In the genomic region with DNA sequence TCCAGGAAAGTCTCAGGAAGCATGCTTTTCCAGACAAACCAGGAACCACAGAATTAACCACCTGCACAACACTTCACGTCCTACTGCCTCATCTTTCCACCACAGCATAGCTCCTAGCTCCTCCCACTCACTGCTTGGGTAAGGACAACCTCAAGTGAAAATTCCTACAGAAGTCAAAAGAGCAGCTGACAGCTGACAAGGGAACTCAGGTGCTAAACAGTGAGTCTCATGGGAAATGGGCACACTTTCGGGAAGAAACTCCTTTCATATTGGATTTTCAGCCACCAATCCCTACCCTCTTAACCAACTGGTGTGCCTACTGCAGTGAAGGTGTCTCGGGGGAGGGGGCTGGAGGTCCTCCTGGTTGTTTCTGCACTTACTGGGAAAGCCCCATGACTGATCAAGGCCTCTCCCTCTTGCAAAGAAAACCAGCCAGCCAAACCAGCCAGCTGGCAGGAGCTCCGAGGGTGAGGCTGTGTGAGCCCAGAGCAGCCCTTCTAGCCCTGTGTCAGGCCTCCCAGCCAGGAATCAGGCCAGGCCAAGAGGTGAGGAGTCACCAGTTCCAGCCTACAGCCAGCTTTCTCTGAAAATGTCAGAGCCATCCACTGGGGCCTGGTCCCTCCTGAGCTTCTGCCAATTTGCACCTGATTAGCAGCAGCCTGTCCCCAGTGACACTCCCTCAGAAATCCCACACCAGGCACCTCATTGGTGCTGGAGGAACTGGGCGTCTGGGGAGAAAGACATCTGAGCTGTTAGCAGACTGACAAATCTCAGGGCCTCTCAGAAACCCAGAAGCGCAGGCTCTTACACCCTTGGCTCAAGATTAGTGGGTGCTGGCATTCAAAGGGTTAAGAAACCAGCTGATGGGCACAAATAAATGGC, we compare ENCODE assay signal across 9 mouse cellular contexts. TPM values are rescaled to one million over a fixed set of nuclear protein-coding genes. Genes with fewer than 3 reads are reported as not detected.
DNase-seq lines count a peak whose midpoint lies in the region; ATAC-seq and TF ChIP-seq lines count a peak whose summit lies in the region.
"Had no signal": no experiment of that assay in that cellular context is flagged by ENCODE, and none has a peak within 500 bp of the region (broad histone marks: within the 10 kb centered on the region; RNA-seq: fewer than 3 reads in every experiment).

No protein-coding gene starts in this region.

- H3K36me3 ChIP-seq in limb, embryonic 10.5 days = no peaks in the 10 kb centered on the region
- H3K36me3 ChIP-seq in liver, postnatal 0 days (replicated peaks; ENCODE audit: insufficient read depth, low read length) = no peaks in the 10 kb centered on the region

- no peak for ATAC-seq in liver, postnatal 0 days

- DNase-seq in lung, postnatal 10 days = peak; percentile 16
- no peak for DNase-seq in lung, postnatal 4 days
- peak; percentile 64 to 77 for DNase-seq in adrenal gland, postnatal 36 days
- DNase-seq in gastrocnemius, adult 8-10 months (ENCODE audit: low spot score in 2 of 2) = peak; percentile 40 to 79
- DNase-seq in limb, embryonic 10.5 days (ENCODE audit: low spot score) = no peak
- DNase-seq in layer of hippocampus, postnatal 14 days (ENCODE audit: low spot score in 2 of 2) = no peak
- no peak for DNase-seq in liver, postnatal 0 days
- no peak for DNase-seq in left cerebral cortex, adult 2 months (ENCODE audit: extremely low spot score in 1 of 2, low spot score in 2 of 2)

- no peaks in the 10 kb centered on the region; the same call in 1 of the 2 replicates for H3K27me3 ChIP-seq in limb, embryonic 10.5 days (ENCODE audit: low read depth, poor library complexity, severe bottlenecking)
- no peaks in the 10 kb centered on the region for H3K27me3 ChIP-seq in liver, postnatal 0 days (ENCODE audit: insufficient read depth, low read length)

- peak overlapping the region; percentile 38; the same call in 1 of the 2 replicates for H3K27ac ChIP-seq in limb, embryonic 10.5 days
- H3K27ac ChIP-seq in liver, postnatal 0 days (ENCODE audit: low read depth) = no peak overlapping the region
- no peak overlapping the region for H3K27ac ChIP-seq in left cerebral cortex, adult 2 months

- 33% methylated on average over 6 of the region's 6 CpGs for WGBS in limb, embryonic 10.5 days
- 51% methylated on average over 6 of the region's 6 CpGs for WGBS in liver, postnatal 0 days (ENCODE audit: insufficient replicate concordance)

- H3K4me1 ChIP-seq in limb, embryonic 10.5 days = peaks cover 9% of the 10 kb centered on the region; the same call in 1 of the 2 replicates
- H3K4me1 ChIP-seq in liver, postnatal 0 days (ENCODE audit: insufficient read depth) = no peaks in the 10 kb centered on the region

- intact Hi-C loops in left cerebral cortex, adult 2 months (cut with DNase I) = no loop called here

- TF ChIP-seq EP300 in liver, postnatal 0 days (IDR thresholded peaks at IDR 0.05; ENCODE audit: low read depth) = no peak

- H3K9me3 ChIP-seq in limb, embryonic 10.5 days (replicated peaks) = no peaks in the 10 kb centered on the region
- H3K9me3 ChIP-seq in liver, postnatal 0 days (ENCODE audit: low read length) = no peaks in the 10 kb centered on the region

- H3K9ac ChIP-seq in liver, postnatal 0 days (replicated peaks) = no peak overlapping the region

- TF ChIP-seq CTCF in liver, postnatal 0 days (IDR thresholded peaks at IDR 0.05; ENCODE audit: low read depth) = no peak
- no peak for TF ChIP-seq CTCF in left cerebral cortex, adult 2 months (IDR thresholded peaks at IDR 0.05)

- no peak overlapping the region for H3K4me3 ChIP-seq in limb, embryonic 10.5 days
- H3K4me3 ChIP-seq in liver, postnatal 0 days (ENCODE audit: low read depth, low read length) = no peak overlapping the region
- no peak overlapping the region for H3K4me3 ChIP-seq in left cerebral cortex, adult 2 months

- no peak overlapping the region for H3K4me2 ChIP-seq in liver, postnatal 0 days (ENCODE audit: low read depth, low read length)

RNA-seq across cellular contexts. Expression of a gene that starts 22.9 kb away (rescaled TPM):
- total RNA-seq in adrenal gland, postnatal 36 days (2021) = 1 to 10 TPM; 1.4 to 2.6 TPM
- total RNA-seq in gastrocnemius, adult 8-10 months (2022) = under 1 TPM in 3 of 4 experiments, not detected in 1; 0.11 to 0.17 (median 0.16) TPM
- polyA plus RNA-seq in limb, embryonic 10.5 days (2016; fragmentation: Nextera tagmentation; extraction: Ambion mirVana) = 0.34 and 0.48 TPM in 2 replicates
- total RNA-seq in layer of hippocampus, postnatal 14 days (2021) = 10 to 100 TPM; 51.7 to 57.8 TPM
- polyA plus RNA-seq in liver, postnatal 0 days (2015; fragmentation: Nextera tagmentation; extraction: Ambion mirVana) = 0.34 and 0.56 TPM in 2 replicates
- total RNA-seq in left cerebral cortex, adult 2 months (2021) = 10 to 100 TPM; 90.5 to 91.1 TPM
- polyA plus RNA-seq: liver, adult 2 months had no signal

Comparison
In these comparisons a context has a peak if more than half of its experiments do, and no peak if none do; other contexts are left out.
1. DNase-seq: peak in lung, postnatal 10 days (single experiment), adrenal gland, postnatal 36 days (2 of 2) and gastrocnemius, adult 8-10 months (2 of 2); none in lung, postnatal 4 days (0 of 2), limb, embryonic 10.5 days (single experiment), layer of hippocampus, postnatal 14 days (0 of 2), liver, postnatal 0 days (single experiment) and left cerebral cortex, adult 2 months (0 of 2).
2. RNA of a gene that starts 22.9 kb away (total RNA-seq): 90.5 to 91.1 TPM in left cerebral cortex, adult 2 months and 51.7 to 57.8 TPM in layer of hippocampus, postnatal 14 days; 1.4 to 2.6 TPM in adrenal gland, postnatal 36 days and 0.11 to 0.17 TPM in gastrocnemius, adult 8-10 months; every median in the first group is over 10 times any median in the second.